Mouse (Mus musculus) liver, postnatal 0 days (tissue): ENCODE results near the gene Dmbt1.

Experiments
- CTCF ChIP-seq: sonication (generic); IDR thresholded peaks from 2 replicates; pipeline ENCODE4 v1.5.1; 2016; ENCODE audit warnings: antibody characterized with exemption, low read depth
- EP300 ChIP-seq: IDR thresholded peaks from 2 replicates; pipeline ENCODE4 v1.6.1; 2016; ENCODE audit warnings: antibody characterized with exemption, low read depth, mild to moderate bottlenecking

DNA sequence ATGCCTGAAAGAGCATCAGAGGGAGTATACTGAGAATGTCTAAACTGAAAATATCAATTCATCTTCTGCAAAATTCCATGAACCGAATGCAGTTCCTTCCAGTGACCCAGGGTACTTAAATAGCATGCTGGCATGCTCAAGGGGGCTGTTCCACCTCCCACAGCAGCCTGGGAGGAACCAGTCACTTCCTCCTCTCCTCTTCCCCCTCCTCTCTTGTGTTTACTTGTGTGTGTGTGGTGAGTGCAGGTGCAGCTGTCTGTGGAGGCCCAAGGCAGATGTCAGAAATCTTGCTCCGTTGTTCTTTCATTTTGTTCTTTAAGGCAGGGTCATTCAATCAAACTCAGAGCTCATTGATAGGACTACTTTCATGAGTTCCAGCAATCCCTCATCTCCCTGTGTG lies 137.2 kb downstream of the Dmbt1 start:
- TF ChIP-seq CTCF (no peak), EP300 (no peak)
